Mouse (Mus musculus): ENCODE measurements around the gene Naa25. TPM values are rescaled to one million over a fixed set of nuclear protein-coding genes. Genes with fewer than 3 reads are reported as not detected.

Gene Naa25
- polyA plus RNA-seq, 1 experiment from 2014 or later = 49.9 TPM

Other genes with a start within 250 kb of the Naa25 start
- gene Ptpn11, start 206.5 kb upstream of the Naa25 start, polyA plus RNA-seq (2016; fragmentation: Nextera tagmentation; extraction: Ambion mirVana) = 20.0 and 25.1 TPM in 2 replicates
- gene Rpl6, start 193.5 kb upstream of the Naa25 start, polyA plus RNA-seq (2016; fragmentation: Nextera tagmentation; extraction: Ambion mirVana) = 452 and 465 TPM in 2 replicates
- 15.4 and 16.5 TPM in 2 replicates for gene Hectd4, start 177.7 kb upstream of the Naa25 start, polyA plus RNA-seq (2016; fragmentation: Nextera tagmentation; extraction: Ambion mirVana)
- gene Trafd1, start 12.3 kb upstream of the Naa25 start, polyA plus RNA-seq (2016; fragmentation: Nextera tagmentation; extraction: Ambion mirVana) = 116 and 119 TPM in 2 replicates
- 1.7 and 1.8 TPM in 2 replicates for gene Tmem116, start 54.0 kb downstream of the Naa25 start, polyA plus RNA-seq (2016; fragmentation: Nextera tagmentation; extraction: Ambion mirVana)
- gene Erp29, start 54.6 kb downstream of the Naa25 start, polyA plus RNA-seq (2016; fragmentation: Nextera tagmentation; extraction: Ambion mirVana) = 132 and 136 TPM in 2 replicates
- gene Adam1b, start 105.5 kb downstream of the Naa25 start, polyA plus RNA-seq (2016; fragmentation: Nextera tagmentation; extraction: Ambion mirVana) = 0.15 TPM in 1 of 2 replicates, not detected in the other
- 2.9 and 3.0 TPM in 2 replicates for gene Adam1a, start 147.5 kb downstream of the Naa25 start, polyA plus RNA-seq (2016; fragmentation: Nextera tagmentation; extraction: Ambion mirVana)
- not detected in 2 replicates for gene Gm42878, start 147.5 kb downstream of the Naa25 start, polyA plus RNA-seq (2016; fragmentation: Nextera tagmentation; extraction: Ambion mirVana)
- gene Mapkapk5, start 148.0 kb downstream of the Naa25 start, polyA plus RNA-seq (2016; fragmentation: Nextera tagmentation; extraction: Ambion mirVana) = 64.0 and 69.6 TPM in 2 replicates
- 122 and 130 TPM in 2 replicates for gene Aldh2, start 195.9 kb downstream of the Naa25 start, polyA plus RNA-seq (2016; fragmentation: Nextera tagmentation; extraction: Ambion mirVana)
- 1.2 and 1.5 TPM in 2 replicates for gene Acad12, start 221.0 kb downstream of the Naa25 start, polyA plus RNA-seq (2016; fragmentation: Nextera tagmentation; extraction: Ambion mirVana)